Mouse (Mus musculus) heart, adult 2 months (tissue): ENCODE data around the gene Mob3b.

Experiments used
- CTCF ChIP-seq: fragments of 200-600 bp; IDR thresholded peaks from 2 replicates; pipeline ENCODE4 v1.8.1; 2022; ENCODE audit warnings: antibody characterized with exemption, mild to moderate bottlenecking, moderate library complexity
- EP300 ChIP-seq: fragments of 200-500 bp; IDR thresholded peaks from 2 replicates; pipeline ENCODE4 v1.6.1; 2011; ENCODE audit warnings: low read depth, low read length, control low read depth; ENCODE audit not compliant: insufficient read depth

GRCm38 (mm10) chr4:35131592-35131991 is 25.7 kb downstream of the Mob3b start:
- no peak for TF ChIP-seq EP300
- TF ChIP-seq CTCF, result no peak
